Comparison of ENCODE assay signal across 10 mouse cellular contexts in the genomic region with DNA sequence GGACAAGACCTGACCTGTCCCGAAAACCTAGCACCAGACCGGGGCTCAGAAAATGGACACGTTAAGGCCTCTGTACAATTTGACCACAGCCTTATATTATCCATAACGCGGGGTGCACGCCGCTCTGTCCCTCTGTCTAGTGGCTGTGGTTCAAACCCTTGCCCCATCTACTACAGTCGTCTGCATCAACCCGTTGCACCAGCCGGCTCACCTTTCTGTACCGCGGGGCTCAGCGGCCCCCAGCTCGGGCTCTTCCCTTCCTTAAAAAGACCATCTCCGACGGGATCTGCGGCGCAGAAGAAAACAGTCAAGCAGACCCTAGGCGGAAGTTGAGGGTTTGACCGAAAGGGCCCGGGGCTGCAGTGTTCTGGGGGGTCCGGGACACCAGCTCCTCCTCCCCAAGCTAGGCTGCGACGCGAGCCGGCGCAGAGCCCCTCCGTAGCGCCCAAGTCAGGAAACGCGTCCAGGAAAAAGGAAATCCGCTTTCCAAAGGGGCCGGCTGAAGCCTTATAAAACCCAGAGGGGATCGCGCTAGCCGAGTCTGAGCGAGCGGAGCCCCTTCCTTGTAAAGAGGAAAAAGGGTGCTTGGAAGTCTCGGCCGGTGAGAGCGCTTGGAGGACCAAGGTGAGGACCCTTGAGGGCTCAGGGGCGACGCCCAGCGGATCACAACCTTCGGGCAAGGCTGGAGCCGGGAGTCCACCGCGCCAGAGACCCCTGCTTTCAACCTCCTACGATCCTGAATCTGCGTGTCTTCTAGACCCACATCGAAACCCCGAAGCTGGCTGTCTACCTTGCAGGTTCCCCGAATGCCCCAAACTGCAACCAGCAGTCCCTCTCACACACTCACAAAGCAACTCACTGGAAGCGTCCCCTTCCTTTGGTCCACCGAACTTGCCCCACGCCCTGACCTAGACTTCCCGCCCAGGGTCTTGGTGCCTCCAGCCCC. TPM values are rescaled to one million over a fixed set of nuclear protein-coding genes. Genes with fewer than 3 reads are reported as not detected.
DNase-seq lines count a peak whose midpoint lies in the region; ATAC-seq and TF ChIP-seq lines count a peak whose summit lies in the region.
"Had no signal": no experiment of that assay in that cellular context is flagged by ENCODE, and none has a peak within 500 bp of the region (broad histone marks: within the 10 kb centered on the region; RNA-seq: fewer than 3 reads in every experiment).

No protein-coding gene starts in this region.

- no peak for DNase-seq in gastrocnemius, adult 2 months
- DNase-seq in gastrocnemius, postnatal 36 days, result no peak
- DNase-seq in hindbrain, embryonic 14.5 days (ENCODE audit: low spot score), result no peak
- no peak for DNase-seq in adipocyte (ENCODE audit: low spot score)
- DNase-seq in gastrocnemius, adult 8-10 months (ENCODE audit: low spot score in 2 of 2), result no peak
- no peak for DNase-seq in frontal cortex, postnatal 14 days (ENCODE audit: low spot score in 2 of 2)

- no peak overlapping the region for H3K27ac ChIP-seq in gastrocnemius, adult 2 months
- H3K27ac ChIP-seq in brown adipose tissue, adult 24 weeks (replicated peaks; ENCODE audit: low read depth, low read length), result no peak overlapping the region
- H3K27ac ChIP-seq in hindbrain, embryonic 14.5 days, result no peak overlapping the region
- no peak overlapping the region for H3K27ac ChIP-seq in midbrain, embryonic 12.5 days (replicated peaks)

- H3K9me3 ChIP-seq in hindbrain, embryonic 14.5 days (ENCODE audit: control insufficient read depth, low read length), result no peaks in the 10 kb centered on the region
- H3K9me3 ChIP-seq in midbrain, embryonic 12.5 days, result no peaks in the 10 kb centered on the region

- no peaks in the 10 kb centered on the region for H3K36me3 ChIP-seq in hindbrain, embryonic 14.5 days (replicated peaks; ENCODE audit: control insufficient read depth, insufficient read depth)
- H3K36me3 ChIP-seq in midbrain, embryonic 12.5 days, result no peaks in the 10 kb centered on the region

- 1% methylated on average over 57 of the region's 57 CpGs for WGBS in hindbrain, embryonic 14.5 days
- WGBS in midbrain, embryonic 12.5 days, result under 1% methylated on average over 57 of the region's 57 CpGs

- peak overlapping the region; percentile 13; the same call in 1 of the 2 replicates for H3K9ac ChIP-seq in hindbrain, embryonic 14.5 days
- no peak overlapping the region for H3K9ac ChIP-seq in midbrain, embryonic 12.5 days (replicated peaks)

- intact Hi-C loops in gastrocnemius, adult 2 months (cut with DNase I), result no loop called here
- intact Hi-C loops in gastrocnemius, postnatal 36 days (cut with DNase I), result no loop called here

- ATAC-seq in hindbrain, embryonic 14.5 days (ENCODE audit: low FRiP score), result 0 out of 2 replicates have a peak, but pooled peaks have one; percentile 32
- ATAC-seq in midbrain, embryonic 12.5 days (ENCODE audit: low FRiP score, low read depth), result no peak

- peaks cover 90% of the 10 kb centered on the region for H3K27me3 ChIP-seq in hindbrain, embryonic 14.5 days (ENCODE audit: control insufficient read depth, insufficient read depth, low read length)
- peaks cover 97% of the 10 kb centered on the region for H3K27me3 ChIP-seq in midbrain, embryonic 12.5 days

- peak overlapping the region; percentile 51 for H3K4me3 ChIP-seq in gastrocnemius, adult 2 months
- peak overlapping the region; percentile 26; the same call in 1 of the 2 replicates for H3K4me3 ChIP-seq in brown adipose tissue, adult 24 weeks (ENCODE audit: insufficient read depth, low read depth, low read length)
- H3K4me3 ChIP-seq in hindbrain, embryonic 14.5 days (replicated peaks; ENCODE audit: low read length), result peak overlapping the region; percentile 18
- H3K4me3 ChIP-seq in midbrain, embryonic 12.5 days, result peak overlapping the region; percentile 25

- no peaks in the 10 kb centered on the region for H3K4me1 ChIP-seq in brown adipose tissue, adult 24 weeks (ENCODE audit: control insufficient read depth, insufficient read depth, insufficient read length, low read length)
- H3K4me1 ChIP-seq in hindbrain, embryonic 14.5 days (replicated peaks; ENCODE audit: control insufficient read depth, insufficient read depth, low read length), result peaks cover 17% of the 10 kb centered on the region; the same call in 1 of the 2 replicates
- peaks cover 28% of the 10 kb centered on the region for H3K4me1 ChIP-seq in midbrain, embryonic 12.5 days

- peak overlapping the region; percentile 34 for H3K4me2 ChIP-seq in hindbrain, embryonic 14.5 days (replicated peaks)
- peak overlapping the region; percentile 49 for H3K4me2 ChIP-seq in midbrain, embryonic 12.5 days (replicated peaks)

- no peak for TF ChIP-seq CTCF in gastrocnemius, adult 2 months (IDR thresholded peaks at IDR 0.05)

RNA-seq across cellular contexts. Expression of gene Fev, which starts 0.8 kb away (rescaled TPM):
- not detected for total RNA-seq in gastrocnemius, adult 2 months (2021)
- total RNA-seq in gastrocnemius, postnatal 36 days (2021), result not detected
- not detected in 2 replicates for polyA plus RNA-seq in brown adipose tissue, adult 24 weeks (2012; ENCODE audit: insufficient read depth, insufficient read length, missing spikeins)
- 5.2 and 5.8 TPM in 2 replicates for polyA plus RNA-seq in hindbrain, embryonic 14.5 days (2014; fragmentation: Nextera tagmentation; extraction: Ambion mirVana)
- 0.25 and 0.55 TPM in 2 replicates for polyA plus RNA-seq in midbrain, embryonic 12.5 days (2016; fragmentation: Nextera tagmentation; extraction: Ambion mirVana)
- not detected for total RNA-seq in gastrocnemius, adult 8-10 months (2022)
- total RNA-seq: left cerebral cortex, postnatal 25 days had no signal

RNA-seq across cellular contexts. Expression of gene Cryba2, which starts 8.5 kb away (rescaled TPM):
- total RNA-seq in gastrocnemius, adult 2 months (2021), result not detected
- not detected for total RNA-seq in gastrocnemius, postnatal 36 days (2021)
- not detected in 2 replicates for polyA plus RNA-seq in brown adipose tissue, adult 24 weeks (2012; ENCODE audit: insufficient read depth, insufficient read length, missing spikeins)
- polyA plus RNA-seq in hindbrain, embryonic 14.5 days (2014; fragmentation: Nextera tagmentation; extraction: Ambion mirVana), result 2.0 and 2.1 TPM in 2 replicates
- not detected in 2 replicates for polyA plus RNA-seq in midbrain, embryonic 12.5 days (2016; fragmentation: Nextera tagmentation; extraction: Ambion mirVana)
- not detected for total RNA-seq in gastrocnemius, adult 8-10 months (2022)
- total RNA-seq: left cerebral cortex, postnatal 25 days had no signal

RNA-seq across cellular contexts. Expression of gene Cdk5r2, which starts 29.7 kb away (rescaled TPM):
- not detected for total RNA-seq in gastrocnemius, adult 2 months (2021)
- total RNA-seq in gastrocnemius, postnatal 36 days (2021), result not detected
- not detected in 2 replicates for polyA plus RNA-seq in brown adipose tissue, adult 24 weeks (2012; ENCODE audit: insufficient read depth, insufficient read length, missing spikeins)
- polyA plus RNA-seq in hindbrain, embryonic 14.5 days (2014; fragmentation: Nextera tagmentation; extraction: Ambion mirVana), result 23.3 and 27.4 TPM in 2 replicates
- 5.6 and 8.7 TPM in 2 replicates for polyA plus RNA-seq in midbrain, embryonic 12.5 days (2016; fragmentation: Nextera tagmentation; extraction: Ambion mirVana)
- not detected for total RNA-seq in gastrocnemius, adult 8-10 months (2022)

RNA-seq across cellular contexts. Expression of gene Cfap65, which starts 50.9 kb away (rescaled TPM):
- not detected for total RNA-seq in gastrocnemius, adult 2 months (2021)
- not detected for total RNA-seq in gastrocnemius, postnatal 36 days (2021)
- polyA plus RNA-seq in brown adipose tissue, adult 24 weeks (2012; ENCODE audit: insufficient read depth, insufficient read length, missing spikeins), result not detected in 2 replicates
- polyA plus RNA-seq in hindbrain, embryonic 14.5 days (2014; fragmentation: Nextera tagmentation; extraction: Ambion mirVana), result 1.2 and 1.4 TPM in 2 replicates
- polyA plus RNA-seq in midbrain, embryonic 12.5 days (2016; fragmentation: Nextera tagmentation; extraction: Ambion mirVana), result 0.16 and 0.17 TPM in 2 replicates
- not detected for total RNA-seq in gastrocnemius, adult 8-10 months (2022)
- total RNA-seq: adrenal gland, adult 18-20 months had no signal
